Mouse (Mus musculus): Measurements from ENCODE around the gene Rhot1. TPM values are rescaled to one million over a fixed set of nuclear protein-coding genes. Genes with fewer than 3 reads are reported as not detected.
A peak's percentile ranks its signal among the peaks of the same experiment; 100 is the strongest.

Rhot1 gene
- polyA plus RNA-seq, 1 experiment from 2014 or later = 51.3 TPM

DNA sequence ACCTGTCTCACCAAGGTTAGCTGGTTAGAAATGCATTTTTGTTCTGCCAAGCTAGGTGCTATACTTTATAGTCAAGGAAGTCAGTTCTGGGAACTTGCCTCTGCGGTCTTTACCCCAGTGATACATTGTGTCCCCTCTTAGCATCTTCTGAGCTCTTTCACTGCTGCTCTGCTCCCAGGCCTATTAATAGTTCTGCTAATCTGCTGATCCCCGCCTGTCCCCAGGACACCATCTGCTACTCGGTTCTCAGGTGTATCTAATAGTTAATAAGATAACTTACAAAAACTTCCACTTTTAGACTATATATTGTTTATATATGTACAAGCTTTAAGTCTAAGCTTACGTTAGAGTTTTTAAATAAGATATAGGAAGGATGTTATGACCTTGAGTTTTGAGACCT is 29.5 kb downstream of the Rhot1 start:
- 89% methylated on average over 4 of the region's 4 CpGs for WGBS
- no peaks in the 10 kb centered on the region for H3K4me1 ChIP-seq
- H3K27ac ChIP-seq = no peak overlapping the region
- no peaks in the 10 kb centered on the region for H3K9me3 ChIP-seq
- H3K4me2 ChIP-seq = no peak overlapping the region
- no peak for ATAC-seq (ENCODE audit: insufficient number of reproducible peaks, low FRiP score, low TSS enrichment, low read depth)
- no peak overlapping the region for H3K4me3 ChIP-seq
- H3K9ac ChIP-seq = no peak overlapping the region
- H3K36me3 ChIP-seq = peaks cover 41% of the 10 kb centered on the region
- no peaks in the 10 kb centered on the region for H3K27me3 ChIP-seq

DNA sequence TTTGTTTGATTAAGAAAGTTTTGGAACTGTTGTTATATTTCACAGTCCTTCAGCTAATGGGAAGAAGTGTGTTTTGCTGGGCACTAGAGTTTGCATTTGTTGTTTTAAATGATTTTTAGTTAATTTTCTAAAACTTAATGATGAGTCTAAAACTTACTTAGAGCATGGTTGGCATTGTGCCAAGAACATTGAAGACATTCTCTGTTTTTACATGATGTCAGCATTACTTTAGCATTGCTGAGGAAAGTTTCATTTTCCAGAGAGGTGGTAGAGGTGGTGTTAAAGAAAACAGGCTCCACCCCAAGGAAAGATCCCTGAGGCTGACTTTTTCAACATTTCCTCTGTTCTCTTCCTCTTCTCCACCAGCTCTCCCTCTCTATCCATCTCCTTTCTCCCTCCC is 38.2 kb downstream of the Rhot1 start:
- Histone ChIP-seq H3K36me3 (peaks cover 77% of the 10 kb centered on the region), H3K4me3 (no peak overlapping the region), H3K4me1 (no peaks in the 10 kb centered on the region), H3K27me3 (no peaks in the 10 kb centered on the region), H3K4me2 (no peak overlapping the region), H3K9ac (no peak overlapping the region), H3K9me3 (no peaks in the 10 kb centered on the region), H3K27ac (no peak overlapping the region)
- ATAC-seq (ENCODE audit: insufficient number of reproducible peaks, low FRiP score, low TSS enrichment, low read depth) = no peak

DNA sequence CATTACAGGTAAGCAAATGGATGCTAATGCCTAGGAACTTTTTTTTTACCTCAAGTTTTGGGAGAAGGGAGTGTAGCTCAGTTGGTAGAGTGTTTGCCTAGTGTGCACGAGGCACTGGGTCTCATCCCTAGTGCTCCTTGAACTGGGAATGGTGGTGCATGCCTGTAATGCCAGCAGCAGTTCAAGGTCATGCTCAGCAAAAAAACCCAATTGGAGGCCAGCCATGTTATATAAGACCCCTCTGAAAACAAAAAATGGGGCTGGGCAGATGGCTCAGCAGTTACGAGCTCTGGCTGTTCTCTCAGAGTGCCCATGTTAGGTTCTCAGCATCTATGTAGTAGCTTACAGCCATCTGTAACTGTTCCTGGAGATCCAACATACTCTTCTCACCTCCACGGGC is 39.7 kb downstream of the Rhot1 start:
- H3K27me3 ChIP-seq = no peaks in the 10 kb centered on the region
- peaks cover 70% of the 10 kb centered on the region for H3K36me3 ChIP-seq
- no peak overlapping the region for H3K4me3 ChIP-seq
- no peak for ATAC-seq (ENCODE audit: insufficient number of reproducible peaks, low FRiP score, low TSS enrichment, low read depth)
- no peak overlapping the region for H3K27ac ChIP-seq
- 91% methylated on average over 3 of the region's 3 CpGs for WGBS
- H3K4me1 ChIP-seq = no peaks in the 10 kb centered on the region
- H3K9ac ChIP-seq = no peak overlapping the region
- H3K4me2 ChIP-seq = no peak overlapping the region
- H3K9me3 ChIP-seq = no peaks in the 10 kb centered on the region

DNA sequence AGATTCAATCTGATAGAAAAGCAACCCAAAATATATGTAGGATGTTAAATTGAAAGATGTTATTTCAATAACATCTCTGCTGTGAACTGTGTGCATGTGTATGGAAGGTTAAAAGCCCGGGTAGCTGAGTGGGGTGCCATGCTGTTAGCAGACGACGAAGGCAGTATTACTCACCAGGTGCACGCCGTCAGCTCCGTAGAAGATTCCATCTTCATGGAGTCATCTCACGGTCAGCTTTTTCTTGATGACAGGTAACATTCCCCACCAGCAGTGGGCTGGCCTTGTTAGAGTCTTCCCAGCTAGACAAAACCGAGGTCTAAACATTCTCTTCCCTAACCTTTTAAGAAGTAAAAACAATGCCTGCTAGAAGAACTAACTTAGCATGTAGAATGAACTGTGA is 55.3 kb downstream of the Rhot1 start:
- WGBS = 87% methylated on average over 8 of the region's 8 CpGs
- ATAC-seq (ENCODE audit: insufficient number of reproducible peaks, low FRiP score, low TSS enrichment, low read depth) = no peak
- H3K27me3 ChIP-seq = no peaks in the 10 kb centered on the region
- H3K9me3 ChIP-seq = no peaks in the 10 kb centered on the region
- H3K27ac ChIP-seq = no peak overlapping the region
- H3K4me1 ChIP-seq = no peaks in the 10 kb centered on the region
- H3K9ac ChIP-seq = no peak overlapping the region
- H3K4me3 ChIP-seq = no peak overlapping the region
- H3K4me2 ChIP-seq = no peak overlapping the region
- H3K36me3 ChIP-seq = peaks cover 62% of the 10 kb centered on the region

DNA sequence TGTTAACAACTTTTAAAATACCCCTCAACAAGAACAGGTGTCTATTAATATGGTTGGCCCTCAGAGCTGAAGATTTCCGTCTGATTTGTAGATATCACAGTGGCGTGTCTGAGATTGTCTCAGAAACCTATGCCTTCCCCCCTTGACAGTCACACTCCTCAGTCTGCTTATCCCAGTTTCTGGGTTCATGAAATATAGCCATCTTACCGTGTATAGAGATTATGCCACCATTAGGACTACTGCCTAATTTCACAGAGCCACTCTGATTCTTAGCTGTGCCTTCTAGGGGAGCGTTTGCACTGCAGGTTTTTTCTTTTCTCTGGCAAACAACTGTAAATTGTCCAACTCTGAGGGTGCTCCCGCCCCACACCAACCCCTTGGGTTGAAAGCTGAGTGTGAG is 62.3 kb downstream of the Rhot1 start:
- WGBS = 82% methylated on average over 5 of the region's 5 CpGs
- H3K9ac ChIP-seq = no peak overlapping the region
- no peak for ATAC-seq (ENCODE audit: insufficient number of reproducible peaks, low FRiP score, low TSS enrichment, low read depth)
- no peaks in the 10 kb centered on the region for H3K4me1 ChIP-seq
- no peak overlapping the region for H3K4me2 ChIP-seq
- no peaks in the 10 kb centered on the region for H3K9me3 ChIP-seq
- no peaks in the 10 kb centered on the region for H3K27me3 ChIP-seq
- no peak overlapping the region for H3K4me3 ChIP-seq
- H3K27ac ChIP-seq = 0 out of 2 replicates have a peak overlapping the region, but pooled peaks have one; percentile 7
- H3K36me3 ChIP-seq = peaks cover 13% of the 10 kb centered on the region; the same call in 1 of the 2 replicates

DNA sequence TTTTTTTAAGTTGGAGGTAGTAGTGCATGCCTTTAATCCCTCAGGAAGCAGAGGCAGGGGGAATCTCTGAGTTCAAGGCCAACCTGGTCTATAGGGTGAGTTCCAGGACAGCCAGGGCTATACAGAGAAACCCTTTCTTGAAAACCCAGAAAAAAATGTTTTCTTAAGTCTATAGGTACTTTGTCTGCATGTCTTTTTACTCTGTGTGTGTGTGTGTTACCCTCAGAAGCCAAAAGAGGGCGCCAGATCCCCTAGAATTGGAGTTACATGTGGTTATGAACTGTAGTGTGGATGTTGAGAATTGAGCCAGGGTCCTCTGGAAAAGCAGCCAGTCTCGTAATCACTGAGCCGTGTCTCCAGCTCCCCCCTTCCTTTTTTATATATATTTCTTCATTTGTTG is 66.2 kb downstream of the Rhot1 start:
- 48% methylated on average over 3 of the region's 3 CpGs for WGBS
- no peak overlapping the region for H3K27ac ChIP-seq
- H3K4me1 ChIP-seq = no peaks in the 10 kb centered on the region
- no peak overlapping the region for H3K9ac ChIP-seq
- H3K27me3 ChIP-seq = no peaks in the 10 kb centered on the region
- H3K9me3 ChIP-seq = no peaks in the 10 kb centered on the region
- ATAC-seq (ENCODE audit: insufficient number of reproducible peaks, low FRiP score, low TSS enrichment, low read depth) = no peak
- H3K4me3 ChIP-seq = no peak overlapping the region
- no peak overlapping the region for H3K4me2 ChIP-seq
- no peaks in the 10 kb centered on the region for H3K36me3 ChIP-seq

DNA sequence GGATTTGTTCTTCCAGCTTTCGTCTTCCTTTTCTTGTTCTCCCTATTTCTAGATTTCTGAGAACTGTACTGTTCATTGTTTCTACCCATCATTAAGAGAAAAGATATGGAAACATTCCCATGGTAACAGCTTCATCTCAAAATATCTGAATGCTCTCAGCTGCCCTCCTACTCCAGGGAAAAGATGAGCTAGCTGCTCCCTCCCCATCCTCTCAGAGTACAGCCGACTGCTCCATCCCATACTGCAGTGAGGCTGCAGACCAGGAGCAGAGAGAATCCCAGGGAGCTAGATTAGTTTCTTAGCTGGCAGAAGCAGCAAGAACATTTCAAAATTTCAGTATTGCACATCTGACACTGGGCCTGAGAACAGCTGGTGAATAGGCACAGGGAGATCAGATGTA is 69.2 kb downstream of the Rhot1 start:
- no peak overlapping the region for H3K4me3 ChIP-seq
- no peaks in the 10 kb centered on the region for H3K4me1 ChIP-seq
- H3K9ac ChIP-seq = no peak overlapping the region
- H3K27ac ChIP-seq = no peak overlapping the region
- no peak overlapping the region for H3K4me2 ChIP-seq
- no peaks in the 10 kb centered on the region for H3K27me3 ChIP-seq
- no peak for ATAC-seq (ENCODE audit: insufficient number of reproducible peaks, low FRiP score, low TSS enrichment, low read depth)
- WGBS = 56% methylated on average over 2 of the region's 2 CpGs
- no peaks in the 10 kb centered on the region for H3K9me3 ChIP-seq
- no peaks in the 10 kb centered on the region for H3K36me3 ChIP-seq

DNA sequence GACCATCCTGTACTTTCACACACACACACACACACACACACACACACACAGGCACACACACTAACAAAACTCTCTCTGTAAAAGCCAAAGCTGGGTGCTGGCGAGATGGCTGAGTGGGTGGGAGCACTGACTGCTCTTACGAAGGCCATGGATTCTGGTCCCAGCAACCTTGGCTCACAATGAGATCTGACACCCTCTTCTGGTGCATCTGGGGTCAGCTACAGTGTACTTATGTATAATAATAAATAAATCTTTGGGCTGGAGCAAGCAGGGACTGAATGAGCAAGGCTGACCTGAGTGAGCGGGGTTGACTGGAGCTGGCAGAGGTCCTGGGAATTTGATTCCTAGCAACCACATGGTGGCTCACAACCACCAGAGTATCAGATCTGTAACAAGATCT is 75.0 kb downstream of the Rhot1 start:
- no peak overlapping the region for H3K27ac ChIP-seq
- ATAC-seq (ENCODE audit: insufficient number of reproducible peaks, low FRiP score, low TSS enrichment, low read depth) = no peak
- H3K4me1 ChIP-seq = no peaks in the 10 kb centered on the region; the same call in 1 of the 2 replicates
- no peak overlapping the region for H3K4me2 ChIP-seq
- H3K9ac ChIP-seq = no peak overlapping the region
- no peaks in the 10 kb centered on the region for H3K27me3 ChIP-seq
- no peaks in the 10 kb centered on the region for H3K9me3 ChIP-seq
- H3K4me3 ChIP-seq = no peak overlapping the region
- WGBS = 70% methylated on average over 3 of the region's 3 CpGs
- no peaks in the 10 kb centered on the region for H3K36me3 ChIP-seq

DNA sequence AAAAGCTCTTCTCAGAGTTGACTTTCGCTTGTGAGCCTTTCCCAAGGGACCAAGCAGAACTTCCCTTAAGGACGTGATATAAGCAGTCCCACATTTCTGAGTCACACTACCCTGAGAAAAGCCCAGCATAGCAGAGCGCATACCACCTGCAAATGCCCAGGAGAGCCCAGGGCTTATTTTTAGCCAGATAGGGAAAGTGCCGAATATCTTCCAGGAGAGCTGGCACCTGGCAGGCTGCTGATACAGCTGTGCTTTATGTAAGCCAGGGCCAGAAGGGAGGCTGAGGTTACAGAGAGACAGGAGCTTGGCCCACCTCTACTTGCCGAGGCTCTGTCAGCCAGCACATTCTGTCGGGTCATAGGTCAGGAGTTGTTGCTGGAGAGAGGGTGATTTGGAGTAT is 75.8 kb downstream of the Rhot1 start:
- H3K27ac ChIP-seq = no peak overlapping the region
- no peak for ATAC-seq (ENCODE audit: insufficient number of reproducible peaks, low FRiP score, low TSS enrichment, low read depth)
- peaks cover 6% of the 10 kb centered on the region for H3K4me1 ChIP-seq

DNA sequence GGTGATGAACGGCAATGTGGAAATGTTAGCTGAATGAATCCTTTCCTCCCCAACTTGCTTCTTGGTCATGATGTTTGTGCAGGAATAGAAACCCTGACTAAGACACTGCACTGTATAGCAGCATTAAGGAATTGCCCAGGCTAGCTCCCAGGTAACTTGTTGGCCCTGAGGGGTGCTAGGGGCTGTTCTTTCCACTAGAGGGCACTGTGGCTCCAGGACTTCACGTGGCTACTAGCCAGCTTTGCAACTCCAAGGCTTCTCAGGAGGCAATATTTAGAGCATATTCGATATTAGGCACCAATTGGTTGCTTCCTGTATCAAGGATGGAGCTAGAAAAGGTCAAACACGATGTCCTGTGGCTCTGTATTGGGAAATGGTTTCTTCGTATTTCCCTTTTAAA is 78.3 kb downstream of the Rhot1 start:
- Histone ChIP-seq H3K4me1 (peaks cover 16% of the 10 kb centered on the region), H3K4me2 (no peak overlapping the region), H3K27me3 (no peaks in the 10 kb centered on the region), H3K9ac (no peak overlapping the region), H3K9me3 (no peaks in the 10 kb centered on the region), H3K27ac (no peak overlapping the region), H3K36me3 (no peaks in the 10 kb centered on the region), H3K4me3 (no peak overlapping the region)
- 12% methylated on average over 5 of the region's 5 CpGs for WGBS
- no peak for ATAC-seq (ENCODE audit: insufficient number of reproducible peaks, low FRiP score, low TSS enrichment, low read depth)

More for the DNA sequence above, 75.8 kb downstream of the Rhot1 start:
- Histone ChIP-seq H3K4me3 (no peak overlapping the region), H3K4me2 (no peak overlapping the region), H3K9me3 (no peaks in the 10 kb centered on the region), H3K27me3 (no peaks in the 10 kb centered on the region), H3K36me3 (no peaks in the 10 kb centered on the region), H3K9ac (no peak overlapping the region)
- WGBS = 37% methylated on average over 6 of the region's 6 CpGs

DNA sequence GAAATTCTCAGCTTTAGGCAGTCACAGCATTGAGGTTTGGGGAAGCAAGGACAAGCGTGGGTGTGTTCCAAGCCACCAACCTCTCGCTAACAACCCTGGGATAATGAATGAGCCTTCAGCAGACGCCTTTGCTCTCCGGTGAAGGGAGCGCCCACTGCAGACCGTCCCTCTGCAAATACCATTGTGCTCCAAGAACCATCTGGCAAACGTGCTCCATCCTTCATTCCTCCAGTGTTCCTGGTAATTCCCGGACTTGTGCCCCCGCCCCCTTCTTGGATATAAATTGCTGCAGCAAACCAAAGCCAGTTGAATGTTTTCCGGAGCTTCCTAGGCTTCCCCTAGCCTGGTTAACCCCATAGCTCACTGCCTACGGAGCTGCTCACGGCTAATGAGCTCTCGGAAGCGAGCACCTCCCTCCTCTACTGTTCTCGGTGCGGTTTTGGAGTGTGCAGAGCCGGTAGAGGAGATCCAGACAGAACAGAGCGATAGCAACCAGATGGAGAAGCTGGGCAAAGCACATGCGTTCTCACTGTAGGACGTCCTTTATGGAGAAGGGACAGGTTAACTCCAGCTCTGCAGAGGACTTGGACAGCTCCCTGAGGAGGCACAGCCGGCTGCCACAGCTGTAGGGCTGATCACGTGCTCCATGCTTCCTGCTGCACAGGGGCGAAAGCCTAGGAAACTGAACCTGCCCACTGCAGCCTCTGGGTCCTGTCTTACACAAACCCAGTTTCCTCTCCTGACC is 81.1 kb downstream of the Rhot1 start:
- ATAC-seq (ENCODE audit: insufficient number of reproducible peaks, low FRiP score, low TSS enrichment, low read depth) = peak; percentile 62
- H3K27ac ChIP-seq = peak overlapping the region; percentile 69
- H3K36me3 ChIP-seq = no peaks in the 10 kb centered on the region
- peak overlapping the region; percentile 70 for H3K4me2 ChIP-seq
- WGBS = under 1% methylated on average over 23 of the region's 23 CpGs
- no peak overlapping the region for H3K9ac ChIP-seq
- H3K4me1 ChIP-seq = peaks cover 16% of the 10 kb centered on the region
- peak overlapping the region; percentile 32 for H3K4me3 ChIP-seq
- H3K27me3 ChIP-seq = no peaks in the 10 kb centered on the region; the same call in 1 of the 2 replicates
- H3K9me3 ChIP-seq = no peaks in the 10 kb centered on the region

DNA sequence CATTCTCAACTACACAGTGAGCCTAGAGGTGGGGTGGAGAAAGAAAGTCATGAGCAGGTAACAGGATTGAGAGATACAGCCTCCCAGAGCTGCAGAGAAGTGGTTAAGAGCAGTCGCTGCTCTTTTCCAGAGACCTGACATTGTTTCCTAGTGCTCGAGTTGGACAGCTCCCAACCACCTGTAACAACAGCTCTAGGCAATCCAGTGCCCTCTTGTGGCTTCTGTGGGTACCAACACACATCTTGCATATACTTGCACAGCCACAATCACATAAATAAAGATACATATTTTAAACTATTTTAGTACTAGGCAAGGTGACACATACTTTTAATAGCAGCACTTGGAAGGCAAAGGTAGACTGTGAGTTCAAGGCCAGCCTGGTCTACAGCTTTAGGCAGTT is 82.2 kb downstream of the Rhot1 start:
- ATAC-seq (ENCODE audit: insufficient number of reproducible peaks, low FRiP score, low TSS enrichment, low read depth) = no peak
- no peaks in the 10 kb centered on the region for H3K36me3 ChIP-seq
- H3K9me3 ChIP-seq = no peaks in the 10 kb centered on the region
- 74% methylated on average over 2 of the region's 2 CpGs for WGBS
- peaks cover 6% of the 10 kb centered on the region for H3K27me3 ChIP-seq
- no peak overlapping the region for H3K27ac ChIP-seq
- H3K9ac ChIP-seq = no peak overlapping the region
- peaks cover 27% of the 10 kb centered on the region for H3K4me1 ChIP-seq
- no peak overlapping the region for H3K4me2 ChIP-seq
- no peak overlapping the region for H3K4me3 ChIP-seq

DNA sequence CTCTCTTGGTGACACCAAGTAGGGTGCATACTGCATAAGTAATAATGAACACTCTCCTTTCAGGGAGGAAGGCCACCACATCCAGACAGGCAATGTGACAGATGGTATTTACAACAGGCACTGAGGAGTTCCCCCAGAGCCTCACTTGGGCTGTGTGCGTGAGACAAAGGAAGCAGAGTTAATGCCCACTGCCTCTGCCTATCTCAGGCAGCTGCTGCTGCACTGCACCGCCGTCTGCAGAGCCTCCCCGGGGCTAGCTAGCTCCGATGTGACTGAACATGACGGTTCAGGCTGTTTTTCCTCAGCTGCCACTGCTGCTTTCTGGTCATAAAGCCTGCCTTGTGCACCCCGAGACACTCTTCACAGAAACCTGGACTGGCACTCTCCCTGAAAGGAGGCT is 83.6 kb downstream of the Rhot1 start:
- no peaks in the 10 kb centered on the region for H3K9me3 ChIP-seq
- peaks cover 17% of the 10 kb centered on the region for H3K27me3 ChIP-seq
- H3K9ac ChIP-seq = no peak overlapping the region
- no peaks in the 10 kb centered on the region for H3K36me3 ChIP-seq
- no peak overlapping the region for H3K4me2 ChIP-seq
- no peak overlapping the region for H3K4me3 ChIP-seq
- no peak for ATAC-seq (ENCODE audit: insufficient number of reproducible peaks, low FRiP score, low TSS enrichment, low read depth)
- H3K4me1 ChIP-seq = peaks cover 27% of the 10 kb centered on the region
- whole genome bisulfite sequencing = 30% methylated on average over 7 of the region's 7 CpGs
- no peak overlapping the region for H3K27ac ChIP-seq

All from limb, embryonic 15.5 days (tissue).